Mouse (Mus musculus) layer of hippocampus, postnatal 10 days (tissue): ENCODE results near the gene Zfp652. TPM values are rescaled to one million over a fixed set of nuclear protein-coding genes. Genes with fewer than 3 reads are reported as not detected.

Source experiments
- DNase-seq, 2 experiments: peaks; one replicate each; pipeline ENCODE4 v3.0.0; 2021; ENCODE audit warnings: low spot score in 2 of 2
- total RNA-seq, 2 experiments: library from RNA; stranded (reverse); gene quantifications; 2 replicates each; pipeline ENCODE4 v1.2.3; 2021

The Zfp652 gene
- total RNA-seq, 2 experiments from 2014 or later, result 51.1 to 52.1 TPM

- no peak for DNase-seq
Measured at GRCm38 (mm10) chr11:95805527-95805926, 93.1 kb downstream of the Zfp652 start.

- no peak for DNase-seq
Measured at GRCm38 (mm10) chr11:95807884-95808283, 95.4 kb downstream of the Zfp652 start.

- no peak for DNase-seq
Measured at GRCm38 (mm10) chr11:95808448-95809011, 96.1 kb downstream of the Zfp652 start.

GRCm38 (mm10) chr11:95809603-95810002 lies 97.1 kb downstream of the Zfp652 start:
- DNase-seq, result no peak

- DNase-seq, result no peak
Measured at GRCm38 (mm10) chr11:95810828-95811227, 98.4 kb downstream of the Zfp652 start.

- DNase-seq, result no peak
Measured at GRCm38 (mm10) chr11:95811741-95812140, 99.3 kb downstream of the Zfp652 start.

GRCm38 (mm10) chr11:95812224-95812623 lies 99.8 kb downstream of the Zfp652 start:
- no peak for DNase-seq

GRCm38 (mm10) chr11:95814101-95814500 lies 101.6 kb downstream of the Zfp652 start:
- DNase-seq, result no peak

- DNase-seq, result no peak
Measured at GRCm38 (mm10) chr11:95814857-95815256, 102.4 kb downstream of the Zfp652 start.

GRCm38 (mm10) chr11:95815412-95815811 lies 102.9 kb downstream of the Zfp652 start:
- no peak for DNase-seq

GRCm38 (mm10) chr11:95819138-95819537 lies 106.7 kb downstream of the Zfp652 start:
- no peak for DNase-seq

GRCm38 (mm10) chr11:95821511-95821910 lies 109.0 kb downstream of the Zfp652 start:
- DNase-seq, result no peak

GRCm38 (mm10) chr11:95822437-95822836 lies 110.0 kb downstream of the Zfp652 start:
- DNase-seq, result no peak

GRCm38 (mm10) chr11:95824071-95824876 lies 111.8 kb downstream of the Zfp652 start, which contains the start of gene Phospho1:
Phospho1 (plus strand) TSS chr11:95824499.
- peak; percentile 86 to 92 for DNase-seq

- DNase-seq, result peak; percentile 68 to 70
Measured at GRCm38 (mm10) chr11:95824877-95825243, 112.4 kb downstream of the Zfp652 start.

GRCm38 (mm10) chr11:95825625-95826024 lies 113.2 kb downstream of the Zfp652 start:
- DNase-seq, result no peak

- no peak for DNase-seq
Measured at GRCm38 (mm10) chr11:95826317-95827167, 114.1 kb downstream of the Zfp652 start.

- no peak for DNase-seq
Measured at GRCm38 (mm10) chr11:95827168-95827447, 114.6 kb downstream of the Zfp652 start.

- DNase-seq, result peak; percentile 77
Measured at GRCm38 (mm10) chr11:95827464-95828085, 115.1 kb downstream of the Zfp652 start.

- no peak for DNase-seq
Measured at GRCm38 (mm10) chr11:95828181-95828964, 115.9 kb downstream of the Zfp652 start.
